Mouse (Mus musculus) heart, adult 9 months (tissue): ENCODE measurements around the gene Serpinb13.
"Not testable (repeated sequence)": the region's sequence is repeated elsewhere in the genome, so short reads cannot be mapped to it uniquely, and the experiment has no call there.

Source experiments
- DNase-seq, 2 experiments: peaks; one replicate each; pipeline ENCODE4 v3.0.0; 2022; ENCODE audit warnings: low spot score in 2 of 2

Serpinb13 gene

DNA sequence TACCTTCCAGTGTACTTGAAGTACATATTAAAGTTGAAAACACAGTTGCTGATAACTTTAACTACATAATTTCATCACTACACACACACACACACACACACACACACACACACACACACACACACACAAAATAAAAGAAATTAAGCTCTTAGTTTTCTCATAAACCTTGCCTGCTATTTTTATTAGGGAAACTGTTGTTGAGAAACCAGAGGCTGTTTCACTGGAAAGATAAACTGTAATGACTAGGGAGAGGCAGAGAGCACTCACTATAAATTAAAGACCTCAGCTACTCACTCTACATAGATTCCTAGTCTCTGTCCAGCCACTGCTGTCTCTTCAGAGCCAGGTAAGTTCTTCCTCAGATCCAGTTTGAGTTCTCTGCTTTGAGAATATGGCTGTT is at the start of gene Serpinb13:
Gene Serpinb13 (plus strand): TSS at position 301 of the 400 bp plus-strand sequence.
- DNase-seq = no peak

DNA sequence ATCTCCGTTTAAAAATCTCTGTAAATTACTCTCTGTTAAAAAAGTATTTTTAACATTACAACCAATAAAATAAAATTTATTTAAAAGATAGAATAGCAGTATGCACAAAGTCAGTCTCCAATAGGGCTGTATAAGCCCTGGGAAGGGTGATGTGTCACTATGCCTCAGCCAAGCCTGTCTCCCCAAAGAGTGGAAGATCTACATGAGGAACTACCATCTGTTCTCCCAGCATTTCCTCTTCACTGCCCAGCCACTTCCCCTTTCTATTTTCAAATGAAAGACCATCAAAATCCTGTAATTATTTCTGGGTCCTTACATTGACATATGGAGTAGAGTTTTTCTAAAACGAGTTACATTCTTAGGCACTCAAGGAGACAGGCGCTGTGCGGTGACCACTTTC is 48.8 kb upstream of the Serpinb13 start:
- peak; percentile 3 to 32 for DNase-seq

DNA sequence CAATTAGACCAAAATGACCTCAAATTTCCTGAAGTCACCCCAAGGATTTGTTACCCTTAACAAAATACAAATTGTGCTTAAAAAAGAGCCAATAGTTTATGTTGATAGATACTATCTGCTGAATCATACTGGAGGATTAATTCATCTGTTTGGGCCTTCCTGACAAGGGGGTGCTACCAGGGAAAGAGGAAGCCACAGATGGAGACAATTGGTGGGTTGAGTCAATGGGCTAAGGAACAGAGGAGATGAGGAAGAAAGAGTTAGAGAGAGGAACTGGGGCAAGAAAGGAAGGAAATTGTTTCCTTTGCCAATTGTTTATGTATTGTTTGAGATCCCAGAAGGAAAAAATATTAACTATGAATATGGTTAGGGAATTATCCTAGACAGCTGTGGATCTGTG is 47.1 kb upstream of the Serpinb13 start:
- DNase-seq = peak; percentile 7 to 30

DNA sequence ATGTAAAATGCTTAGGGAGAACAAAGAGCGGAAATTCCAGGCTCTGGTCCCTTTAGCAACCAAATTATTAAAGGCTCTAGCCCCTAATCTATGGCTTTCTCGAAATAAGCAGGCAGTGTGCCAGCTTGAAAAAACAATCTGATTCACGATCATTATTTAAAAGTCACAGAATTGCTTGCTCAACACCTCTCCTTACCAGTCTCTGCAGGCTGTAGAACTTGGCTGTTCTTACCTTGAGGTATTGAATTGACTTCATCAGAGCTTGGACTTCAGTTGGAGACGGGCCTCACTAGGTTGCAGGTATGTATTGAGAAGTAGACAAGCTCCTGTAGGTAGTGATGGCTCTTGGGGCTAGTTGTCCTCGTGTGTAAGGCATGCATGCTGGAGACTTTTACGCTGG is 46.5 kb upstream of the Serpinb13 start, which contains the start of gene Serpinb12:
Gene Serpinb12 (plus strand): TSS at position 185 of the 400 bp plus-strand sequence.
- DNase-seq = no peak

DNA sequence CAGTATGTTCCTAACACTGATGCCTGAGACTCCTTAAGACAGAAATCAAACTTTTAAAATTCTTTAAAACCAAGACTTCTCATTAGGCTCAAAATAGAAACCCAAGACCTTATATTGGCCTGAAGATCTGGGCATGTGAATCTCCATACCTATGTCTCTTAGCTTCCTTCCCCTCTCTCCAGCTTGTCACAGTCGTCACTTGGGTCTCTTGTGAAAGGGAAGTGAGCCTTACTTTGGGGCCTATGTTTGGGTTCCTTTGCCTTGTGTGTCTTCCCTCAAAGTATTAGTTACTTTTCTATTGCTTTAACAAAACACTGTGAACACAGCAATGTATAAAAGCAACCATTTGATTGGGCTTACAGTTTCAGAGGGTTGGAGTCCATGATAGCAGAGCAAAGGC is 33.6 kb upstream of the Serpinb13 start:
- DNase-seq = no peak

DNA sequence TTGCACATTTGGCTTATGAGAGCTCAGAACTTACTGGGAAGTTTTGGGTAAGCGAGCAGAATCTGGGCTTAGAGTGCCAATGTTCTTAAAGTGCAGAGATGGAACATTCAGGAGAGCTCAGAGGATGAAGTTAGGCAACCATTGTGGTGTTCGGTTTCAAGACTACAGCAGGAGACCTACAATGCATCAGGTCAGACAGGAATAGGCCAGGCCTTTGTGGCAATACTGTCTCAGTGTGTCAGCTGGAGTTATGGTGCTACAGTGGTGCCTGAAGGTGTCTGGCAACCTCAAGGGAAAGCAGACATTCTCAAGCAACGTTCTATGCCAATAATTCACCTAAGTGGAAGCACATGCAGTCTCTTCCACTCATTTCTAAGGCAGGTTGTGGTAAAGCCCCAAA is 20.8 kb upstream of the Serpinb13 start:
- no peak for DNase-seq

DNA sequence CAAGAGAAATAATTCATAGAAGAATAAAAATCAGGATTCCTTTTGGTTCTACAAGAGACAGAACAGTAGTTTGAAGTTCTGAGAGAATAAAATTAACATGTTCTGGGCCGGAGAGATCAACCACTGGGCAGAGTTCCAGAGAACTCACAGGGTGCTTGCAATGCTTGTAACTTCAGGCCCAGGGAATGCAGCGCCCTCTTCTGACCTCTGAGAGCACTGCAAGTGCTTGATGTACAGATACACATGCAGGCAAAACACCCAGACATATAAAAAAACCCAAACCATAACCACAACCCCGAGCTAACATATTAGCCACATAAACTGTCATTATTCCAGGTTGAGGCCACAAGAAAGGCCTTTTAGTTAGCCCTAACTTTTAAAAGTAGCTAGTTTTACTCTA is 19.8 kb upstream of the Serpinb13 start:
- DNase-seq = no peak

DNA sequence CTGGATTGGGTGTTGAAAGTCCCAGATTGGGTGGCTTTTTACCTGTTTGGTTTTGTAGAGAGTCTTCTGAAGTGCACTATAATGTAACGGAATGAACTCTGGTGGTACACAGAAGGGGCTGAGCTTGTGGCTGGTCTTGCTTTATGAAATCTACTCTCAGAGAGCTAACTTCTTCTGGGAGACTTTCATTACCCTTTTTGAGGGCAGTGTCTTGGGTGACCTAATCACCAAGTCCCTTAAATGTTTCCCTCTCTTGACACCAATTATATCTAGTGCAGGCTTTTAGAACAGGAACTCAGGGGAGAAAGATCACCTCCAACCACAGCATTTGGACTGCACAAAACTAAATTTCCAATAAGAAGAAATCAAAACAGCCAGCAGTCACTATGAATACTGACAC is 2.3 kb downstream of the Serpinb13 start:
- no peak for DNase-seq

DNA sequence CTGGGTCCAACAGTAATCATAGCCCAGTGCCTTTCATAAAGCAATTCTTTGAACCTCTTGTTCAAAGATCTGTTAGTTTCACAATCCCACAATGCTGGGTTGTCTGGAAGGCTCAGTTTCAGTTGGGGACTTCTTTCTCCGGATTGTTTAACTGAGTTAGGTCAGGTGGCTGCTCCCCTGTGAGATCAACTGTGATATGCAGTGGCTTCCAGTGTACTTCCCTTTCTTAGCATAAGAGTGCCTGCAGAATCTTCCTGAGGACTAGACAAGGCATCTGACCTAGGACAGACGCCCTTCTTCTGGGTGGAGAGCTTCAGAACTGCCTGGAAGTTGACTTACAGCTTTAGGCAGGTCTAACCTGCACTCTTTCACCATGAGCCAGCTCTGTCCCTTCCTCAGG is 3.1 kb downstream of the Serpinb13 start:
- no peak for DNase-seq

DNA sequence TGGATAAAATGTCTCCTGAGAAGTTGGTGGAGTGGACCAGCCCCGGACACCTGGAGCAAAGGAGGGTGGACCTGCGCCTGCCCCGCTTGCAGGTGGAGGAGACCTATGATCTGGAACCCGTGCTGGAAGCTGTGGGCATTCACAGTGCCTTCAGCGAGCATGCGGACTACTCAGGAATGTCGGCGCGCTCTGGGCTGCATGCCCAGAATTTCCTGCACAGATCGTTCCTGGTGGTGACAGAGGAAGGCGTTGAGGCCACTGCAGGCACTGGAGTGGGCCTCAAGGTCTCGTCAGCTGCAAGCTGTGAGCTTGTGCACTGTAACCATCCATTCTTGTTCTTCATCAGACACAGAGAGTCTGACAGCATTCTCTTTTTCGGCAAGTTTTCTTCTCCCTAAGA is 19.6 kb downstream of the Serpinb13 start:
- peak; percentile 2 to 17 for DNase-seq

DNA sequence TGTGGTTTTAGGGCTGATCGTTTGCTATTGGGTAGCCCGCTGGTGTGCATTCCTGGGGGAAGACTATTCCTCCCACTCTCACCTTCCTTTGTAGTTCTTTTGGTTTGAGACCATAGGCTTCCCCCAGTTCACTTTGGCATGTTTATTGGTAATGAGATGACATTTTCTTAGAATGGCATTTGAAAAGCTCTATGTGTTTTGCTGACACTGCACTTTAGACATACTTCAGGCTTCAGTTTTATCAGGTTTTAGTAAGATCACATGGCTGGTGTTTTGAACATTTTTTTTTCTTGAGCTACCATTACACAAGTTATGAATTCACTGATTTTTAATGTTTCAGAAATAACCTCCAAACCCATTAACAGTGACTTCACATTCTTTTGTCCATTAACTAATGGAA is 21.0 kb downstream of the Serpinb13 start:
- DNase-seq = no peak

DNA sequence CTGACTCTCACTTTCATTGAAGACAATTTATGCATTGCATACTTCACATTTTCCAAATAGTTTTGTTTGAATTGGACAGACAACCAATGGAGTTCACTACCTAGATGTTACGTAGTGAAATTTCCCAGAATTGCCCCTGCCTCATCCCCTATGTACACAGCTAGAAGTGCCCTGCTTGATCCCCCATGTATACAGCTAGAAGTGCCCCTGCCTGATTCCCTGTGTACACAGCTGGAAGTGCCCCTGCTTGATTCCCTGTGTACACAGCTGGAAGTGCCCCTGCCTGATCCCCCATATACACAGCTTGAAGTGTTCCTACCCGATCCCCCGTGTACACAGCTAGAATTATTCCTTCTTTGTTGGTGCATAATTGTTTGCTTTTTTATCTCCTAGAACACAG is 25.5 kb downstream of the Serpinb13 start:
- no peak for DNase-seq

DNA sequence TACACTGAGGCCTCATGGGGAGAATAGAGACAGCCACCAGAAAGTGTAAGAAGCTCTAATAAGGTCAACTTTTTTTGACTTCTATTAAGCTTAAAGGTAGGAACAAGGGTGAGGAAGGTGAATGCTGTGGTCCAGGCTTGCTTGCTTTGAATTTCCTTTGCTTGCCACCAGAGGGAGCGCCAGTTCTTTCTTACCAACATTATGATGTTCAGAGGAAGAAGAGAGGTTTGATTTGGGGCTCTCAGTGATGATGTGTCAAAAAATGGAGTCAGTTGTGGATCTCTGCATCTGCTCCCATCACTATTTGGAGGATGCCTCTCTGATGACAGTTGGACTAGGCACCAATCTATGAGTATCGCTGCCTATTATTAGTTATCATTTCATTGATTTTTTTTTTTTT is 33.7 kb downstream of the Serpinb13 start:
- DNase-seq = no peak

DNA sequence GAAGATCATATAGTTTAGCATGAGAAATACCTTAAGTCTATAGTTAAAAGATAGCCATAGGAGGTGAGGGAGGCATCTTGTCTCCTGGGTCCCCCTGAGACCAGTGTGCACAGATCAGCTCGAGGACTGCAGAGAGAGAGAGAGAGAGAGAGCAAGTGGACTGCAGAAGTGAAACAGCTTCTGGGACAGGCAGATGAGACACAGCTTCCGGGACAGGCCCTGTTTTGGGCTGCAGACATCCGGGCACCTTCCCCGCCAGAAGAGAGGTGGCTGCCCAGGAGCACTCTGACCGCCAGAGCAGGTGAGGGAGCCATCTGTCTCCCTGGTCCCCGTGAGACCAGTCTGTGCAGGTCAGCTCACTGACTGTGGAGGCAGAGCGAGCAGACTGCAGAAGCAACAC is 34.4 kb downstream of the Serpinb13 start:
- DNase-seq = no peak

DNA sequence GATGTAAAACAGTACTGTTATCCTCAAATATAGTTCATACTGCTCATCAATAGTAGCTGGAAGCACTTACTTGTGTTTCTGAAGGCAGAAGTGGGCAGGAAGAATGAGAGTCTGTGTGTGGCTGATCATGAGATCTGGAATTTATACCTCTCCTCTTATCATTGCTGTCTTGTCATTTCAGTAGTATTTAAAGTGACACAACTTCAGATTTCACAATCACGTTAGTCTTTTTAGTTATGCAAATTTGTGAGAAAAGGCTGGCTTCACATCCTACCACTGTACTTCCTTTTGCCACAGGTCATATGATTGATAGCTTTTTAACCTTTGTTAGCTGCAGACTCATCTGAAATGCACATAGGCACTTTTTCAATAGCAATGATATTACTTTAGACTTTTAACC is 45.1 kb downstream of the Serpinb13 start:
- no peak for DNase-seq

DNA sequence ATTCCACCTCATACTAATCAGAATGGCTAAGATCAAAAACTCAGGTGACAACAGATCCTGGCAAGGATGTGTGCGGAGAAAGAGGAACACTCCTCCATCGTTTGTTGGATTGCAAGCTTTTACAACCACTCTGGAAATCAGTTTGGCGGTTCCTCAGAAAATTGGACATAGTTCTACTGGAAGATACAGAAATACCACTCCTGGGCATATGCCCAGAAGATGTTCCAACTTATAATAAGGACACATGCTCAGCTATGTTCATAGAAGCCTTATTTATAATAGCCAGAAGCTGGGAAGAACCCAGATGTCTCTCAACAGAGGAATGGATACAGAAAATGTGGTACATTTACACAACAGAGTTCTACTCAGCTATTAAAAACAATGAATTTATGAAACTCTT is 53.5 kb downstream of the Serpinb13 start:
- not testable (repeated sequence) for DNase-seq
